Mouse (Mus musculus) embryonic fibroblast, embryonic 13.5 days (primary cell): ENCODE measurements around the gene Xylt1.

Experiments used
- CTCF ChIP-seq: IDR thresholded peaks from 2 replicates; pipeline ENCODE4 v1.5.1; 2011; ENCODE audit warnings: mild to moderate bottlenecking, control low read depth, low read length, moderate library complexity, borderline replicate concordance; ENCODE audit not compliant: insufficient read depth
- POLR2A ChIP-seq: IDR thresholded peaks from 2 replicates; pipeline ENCODE4 v1.6.1; 2011; ENCODE audit warnings: low read depth, mild to moderate bottlenecking, control low read depth, low read length, moderate library complexity

DNA sequence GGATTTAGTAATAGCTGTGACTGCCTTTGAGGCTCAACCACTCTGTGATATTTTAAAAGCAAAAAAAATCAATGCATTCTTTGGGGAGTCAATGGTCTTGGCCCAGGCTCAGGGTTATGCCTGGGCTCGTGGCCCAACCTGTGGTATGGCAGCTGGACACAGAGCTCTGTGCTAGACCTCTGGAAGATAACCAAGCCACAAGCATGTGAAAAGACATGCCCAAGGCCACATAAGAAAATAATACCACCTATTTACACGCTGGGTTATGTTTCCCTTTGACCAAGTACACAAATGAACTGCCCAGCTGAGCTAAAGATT lies 106.4 kb downstream of the Xylt1 start:
- TF ChIP-seq CTCF: no peak
- no peak for TF ChIP-seq POLR2A
